Mouse (Mus musculus): ENCODE data around the gene Tmem63c. TPM values are rescaled to one million over a fixed set of nuclear protein-coding genes. Genes with fewer than 3 reads are reported as not detected.

Gene Tmem63c
- polyA plus RNA-seq, 1 experiment from 2014 or later = 0.25 TPM

DNA sequence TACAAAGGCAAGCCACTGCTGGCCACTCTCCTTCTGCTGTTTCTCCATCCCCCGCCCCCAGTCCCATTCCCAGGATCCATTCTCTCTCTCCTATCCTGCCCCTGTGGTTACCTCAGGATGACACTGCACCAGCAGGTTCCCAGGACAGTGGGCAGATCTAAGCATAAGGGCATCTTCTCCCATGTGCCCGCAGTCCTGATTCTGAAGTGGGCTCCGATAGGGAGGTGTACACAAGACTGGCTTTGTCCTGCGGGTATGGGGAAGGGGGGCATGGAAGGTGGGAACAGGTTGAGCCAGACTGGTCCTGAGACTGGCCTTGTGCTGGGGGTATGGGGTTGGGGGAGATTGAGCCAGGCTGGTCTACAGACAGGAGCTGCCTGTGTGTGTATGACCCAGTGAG is 16.5 kb upstream of the Tmem63c start:
- no peaks in the 10 kb centered on the region for H3K27me3 ChIP-seq (replicated peaks; ENCODE audit: low read depth, poor library complexity, severe bottlenecking)
- no peaks in the 10 kb centered on the region for H3K36me3 ChIP-seq (replicated peaks)
- DNase-seq (ENCODE audit: low spot score) = no peak
- H3K9me3 ChIP-seq = no peaks in the 10 kb centered on the region
- no peak overlapping the region for H3K27ac ChIP-seq (replicated peaks)
- WGBS = 78% methylated on average over 4 of the region's 4 CpGs
- peaks cover 21% of the 10 kb centered on the region for H3K4me1 ChIP-seq
- H3K4me3 ChIP-seq = no peak overlapping the region

DNA sequence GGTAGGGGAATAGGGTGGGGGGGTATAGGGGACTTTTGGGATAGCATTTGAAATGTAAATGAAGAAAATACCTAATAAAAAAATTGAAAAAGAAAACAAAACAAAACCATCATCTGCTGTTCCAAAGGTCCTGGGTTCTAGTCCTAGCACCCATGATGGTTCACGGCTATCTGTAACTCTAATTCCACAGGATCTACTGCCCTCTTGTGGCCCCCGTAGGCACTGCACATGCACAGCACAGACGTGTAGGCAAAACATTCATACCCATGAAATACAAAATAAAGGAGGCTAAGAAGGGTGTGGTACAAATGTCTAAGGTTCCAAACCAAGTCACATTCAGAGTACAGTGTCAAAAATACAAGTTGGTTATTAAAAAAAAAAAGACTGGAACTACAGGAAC is 4.1 kb upstream of the Tmem63c start:
- DNase-seq (ENCODE audit: low spot score) = peak; percentile 29
- WGBS = 42% methylated on average over 3 of the region's 3 CpGs

GRCm38 (mm10) chr12:87018756-87019155 is 2.4 kb upstream of the Tmem63c start:
- DNase-seq (ENCODE audit: low spot score) = no peak
- Histone ChIP-seq H3K27me3 (replicated peaks; ENCODE audit: low read depth, poor library complexity, severe bottlenecking) (no peaks in the 10 kb centered on the region), H3K27ac (replicated peaks) (no peak overlapping the region), H3K36me3 (replicated peaks) (no peaks in the 10 kb centered on the region), H3K9me3 (no peaks in the 10 kb centered on the region), H3K4me3 (no peak overlapping the region), H3K4me1 (no peaks in the 10 kb centered on the region)
- WGBS = 86% methylated on average over 2 of the region's 2 CpGs

More for the DNA sequence above, 4.1 kb upstream of the Tmem63c start:
- Histone ChIP-seq H3K9me3 (no peaks in the 10 kb centered on the region), H3K4me1 (no peaks in the 10 kb centered on the region), H3K27me3 (replicated peaks; ENCODE audit: low read depth, poor library complexity, severe bottlenecking) (no peaks in the 10 kb centered on the region), H3K36me3 (replicated peaks) (no peaks in the 10 kb centered on the region), H3K4me3 (no peak overlapping the region), H3K27ac (replicated peaks) (no peak overlapping the region)

- WGBS = 66% methylated on average over 2 of the region's 2 CpGs
- Histone ChIP-seq H3K27me3 (replicated peaks; ENCODE audit: low read depth, poor library complexity, severe bottlenecking) (peaks cover 23% of the 10 kb centered on the region), H3K27ac (replicated peaks) (no peak overlapping the region), H3K9me3 (no peaks in the 10 kb centered on the region), H3K4me1 (peaks cover 10% of the 10 kb centered on the region), H3K36me3 (replicated peaks) (no peaks in the 10 kb centered on the region), H3K4me3 (no peak overlapping the region)
- DNase-seq (ENCODE audit: low spot score) = no peak
These were observed 866 bp downstream of the Tmem63c start for GRCm38 (mm10) chr12:87022006-87022405.

DNA sequence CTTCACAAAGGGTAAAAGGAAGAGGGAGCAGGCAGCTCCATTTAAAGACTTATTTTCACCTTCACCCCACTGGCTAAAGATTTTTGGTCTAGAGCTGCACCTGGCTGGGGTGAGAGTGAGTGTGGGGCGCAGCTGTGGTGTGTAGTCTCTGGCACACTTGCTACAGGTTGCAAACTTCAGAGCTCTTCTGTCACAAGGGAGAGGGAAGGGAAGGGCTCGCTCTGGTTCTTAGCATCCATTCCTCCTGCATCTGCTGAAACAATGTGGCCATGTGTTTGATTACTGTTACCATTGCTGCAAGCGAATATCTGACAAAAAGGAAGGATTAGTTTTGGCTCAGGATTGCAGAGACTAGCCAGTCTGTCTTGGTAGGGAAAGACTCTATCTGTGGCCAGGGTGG is 2.3 kb downstream of the Tmem63c start:
- H3K27me3 ChIP-seq (replicated peaks; ENCODE audit: low read depth, poor library complexity, severe bottlenecking) = peaks cover 38% of the 10 kb centered on the region
- no peak for DNase-seq (ENCODE audit: low spot score)
- 86% methylated on average over 3 of the region's 3 CpGs for WGBS

DNA sequence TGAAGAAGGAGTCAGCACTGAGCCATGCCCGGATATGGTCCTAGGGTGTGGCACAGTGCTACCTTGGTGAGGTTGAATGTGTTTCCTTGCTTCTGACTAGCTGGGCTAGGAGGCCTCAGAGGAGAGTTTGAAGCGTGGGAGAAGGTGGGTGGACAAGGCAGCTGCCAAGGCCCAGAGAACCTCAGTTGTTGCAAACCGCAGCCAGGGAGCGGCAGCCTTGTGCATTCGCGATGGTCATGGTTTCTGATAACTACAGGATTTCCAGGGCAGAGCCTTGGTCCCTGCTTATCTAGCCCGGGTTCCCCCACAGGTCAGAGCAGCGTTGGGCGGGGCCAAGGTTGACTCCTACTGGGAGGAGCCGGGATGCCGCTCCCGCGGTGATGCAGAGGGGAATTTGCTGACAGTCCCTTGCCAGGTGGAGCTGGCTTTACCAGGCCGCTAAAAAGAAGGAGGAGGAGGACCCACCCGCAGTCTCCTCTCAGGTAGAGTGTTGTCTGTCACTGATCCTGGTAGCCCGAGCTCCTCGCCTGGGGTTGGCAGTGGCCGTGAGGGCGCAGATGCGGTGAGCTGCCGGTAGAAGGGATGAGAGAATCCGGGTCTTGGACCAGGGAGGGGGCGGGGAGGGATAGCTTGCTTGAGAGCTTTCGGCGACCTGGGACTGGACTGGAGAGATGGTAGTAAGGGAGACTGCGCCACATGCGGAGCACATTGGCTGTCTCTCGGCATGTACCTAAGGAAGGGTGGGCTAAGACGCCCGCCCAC is 5.2 kb downstream of the Tmem63c start:
- 4% methylated on average over 30 of the region's 30 CpGs for WGBS
- H3K27ac ChIP-seq (replicated peaks) = no peak overlapping the region
- peaks cover 10% of the 10 kb centered on the region for H3K4me1 ChIP-seq
- peak; percentile 50 for DNase-seq (ENCODE audit: low spot score)
- H3K9me3 ChIP-seq = no peaks in the 10 kb centered on the region
- H3K4me3 ChIP-seq = peak overlapping the region; percentile 54
- peaks cover 46% of the 10 kb centered on the region for H3K27me3 ChIP-seq (replicated peaks; ENCODE audit: low read depth, poor library complexity, severe bottlenecking)
- H3K36me3 ChIP-seq (replicated peaks) = no peaks in the 10 kb centered on the region

More for the DNA sequence above, 2.3 kb downstream of the Tmem63c start:
- H3K4me3 ChIP-seq = no peak overlapping the region
- H3K27ac ChIP-seq (replicated peaks) = no peak overlapping the region
- H3K9me3 ChIP-seq = no peaks in the 10 kb centered on the region
- H3K4me1 ChIP-seq = peaks cover 10% of the 10 kb centered on the region
- H3K36me3 ChIP-seq (replicated peaks) = no peaks in the 10 kb centered on the region

GRCm38 (mm10) chr12:87026871-87027240 is 5.7 kb downstream of the Tmem63c start:
- H3K27ac ChIP-seq (replicated peaks) = no peak overlapping the region
- WGBS = 12% methylated on average over 8 of the region's 8 CpGs

GRCm38 (mm10) chr12:87027391-87027790 is 6.3 kb downstream of the Tmem63c start:
- H3K36me3 ChIP-seq (replicated peaks) = no peaks in the 10 kb centered on the region
- no peak for DNase-seq (ENCODE audit: low spot score)
- peaks cover 46% of the 10 kb centered on the region for H3K27me3 ChIP-seq (replicated peaks; ENCODE audit: low read depth, poor library complexity, severe bottlenecking)
- no peak overlapping the region for H3K27ac ChIP-seq (replicated peaks)
- WGBS = 58% methylated on average over 5 of the region's 5 CpGs
- H3K4me3 ChIP-seq = no peak overlapping the region
- peaks cover 10% of the 10 kb centered on the region for H3K4me1 ChIP-seq
- H3K9me3 ChIP-seq = no peaks in the 10 kb centered on the region

More at GRCm38 (mm10) chr12:87026871-87027240, 5.7 kb downstream of the Tmem63c start:
- Histone ChIP-seq H3K9me3 (no peaks in the 10 kb centered on the region), H3K4me1 (peaks cover 10% of the 10 kb centered on the region), H3K36me3 (replicated peaks) (no peaks in the 10 kb centered on the region), H3K27me3 (replicated peaks; ENCODE audit: low read depth, poor library complexity, severe bottlenecking) (peaks cover 46% of the 10 kb centered on the region), H3K4me3 (peak overlapping the region; percentile 54)
- DNase-seq (ENCODE audit: low spot score) = no peak

- H3K27me3 ChIP-seq (replicated peaks; ENCODE audit: low read depth, poor library complexity, severe bottlenecking) = peaks cover 46% of the 10 kb centered on the region
- H3K36me3 ChIP-seq (replicated peaks) = no peaks in the 10 kb centered on the region
- H3K9me3 ChIP-seq = no peaks in the 10 kb centered on the region
- H3K27ac ChIP-seq (replicated peaks) = no peak overlapping the region
- no peak overlapping the region for H3K4me3 ChIP-seq
- WGBS = 66% methylated on average over 2 of the region's 2 CpGs
- no peak for DNase-seq (ENCODE audit: low spot score)
- peaks cover 10% of the 10 kb centered on the region for H3K4me1 ChIP-seq
These were observed 6.9 kb downstream of the Tmem63c start for GRCm38 (mm10) chr12:87028068-87028467.

- H3K27ac ChIP-seq (replicated peaks) = no peak overlapping the region
- WGBS = 74% methylated on average over 5 of the region's 5 CpGs
- no peaks in the 10 kb centered on the region for H3K9me3 ChIP-seq
- H3K4me3 ChIP-seq = no peak overlapping the region
- peaks cover 46% of the 10 kb centered on the region for H3K27me3 ChIP-seq (replicated peaks; ENCODE audit: low read depth, poor library complexity, severe bottlenecking)
- no peaks in the 10 kb centered on the region for H3K36me3 ChIP-seq (replicated peaks)
- no peak for DNase-seq (ENCODE audit: low spot score)
- peaks cover 10% of the 10 kb centered on the region for H3K4me1 ChIP-seq
These were observed 8.3 kb downstream of the Tmem63c start for GRCm38 (mm10) chr12:87029251-87029976.

DNA sequence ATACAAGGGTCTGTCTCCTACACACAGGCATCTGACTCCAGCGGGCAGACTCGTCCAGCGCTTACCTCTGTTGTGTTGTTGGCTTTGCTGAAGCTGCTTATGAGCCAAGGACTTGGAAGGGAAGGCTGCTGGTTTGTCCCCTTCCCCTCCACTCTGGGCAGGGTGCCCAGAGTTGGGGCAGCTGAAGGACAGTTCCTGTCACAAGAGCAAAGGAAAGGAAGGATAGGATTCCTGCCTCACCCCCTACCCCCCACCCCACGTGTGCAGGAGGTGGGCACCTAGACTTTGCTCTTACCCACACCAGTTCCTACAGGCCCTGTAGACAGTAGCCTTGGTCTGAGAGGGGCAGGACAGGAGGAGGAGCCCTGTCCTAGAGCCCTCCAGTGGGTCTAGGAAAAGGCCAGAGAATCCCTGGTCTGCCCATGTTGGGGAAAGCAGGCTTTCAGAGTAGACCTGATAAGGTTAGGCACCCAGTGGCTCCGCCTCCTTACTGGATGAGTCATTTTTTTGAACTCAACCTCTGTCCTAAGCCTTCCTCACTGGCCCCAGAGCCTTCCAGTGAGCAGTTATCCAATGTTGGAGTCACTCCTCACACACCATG is 10.1 kb downstream of the Tmem63c start:
- no peaks in the 10 kb centered on the region for H3K36me3 ChIP-seq (replicated peaks)
- H3K27me3 ChIP-seq (replicated peaks; ENCODE audit: low read depth, poor library complexity, severe bottlenecking) = peaks cover 30% of the 10 kb centered on the region
- H3K4me3 ChIP-seq = no peak overlapping the region
- WGBS = 80% methylated on average over 5 of the region's 5 CpGs
- H3K27ac ChIP-seq (replicated peaks) = no peak overlapping the region
- H3K9me3 ChIP-seq = no peaks in the 10 kb centered on the region
- peaks cover 7% of the 10 kb centered on the region for H3K4me1 ChIP-seq
- DNase-seq (ENCODE audit: low spot score) = no peak

DNA sequence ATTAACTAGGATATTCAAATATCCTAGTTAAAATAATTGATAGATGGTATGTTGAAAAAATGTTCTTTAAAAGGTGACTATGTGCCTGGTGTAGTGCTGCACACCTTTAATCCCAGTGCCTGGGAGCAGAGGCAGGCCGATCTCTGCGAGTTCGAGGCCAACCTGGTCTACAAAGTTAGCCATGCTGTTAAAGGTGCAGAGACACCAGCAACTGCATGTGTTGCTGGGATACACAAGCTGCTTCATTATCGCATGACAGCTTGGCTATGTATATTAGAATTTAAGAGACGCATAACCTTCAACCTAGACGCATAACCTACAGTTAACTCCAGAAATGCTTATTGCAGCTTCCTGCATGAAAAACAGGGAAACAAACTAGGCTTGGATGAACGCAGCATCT is 15.5 kb downstream of the Tmem63c start:
- WGBS = 93% methylated on average over 7 of the region's 7 CpGs
- H3K4me3 ChIP-seq = no peak overlapping the region
- no peak overlapping the region for H3K27ac ChIP-seq (replicated peaks)
- no peaks in the 10 kb centered on the region for H3K36me3 ChIP-seq (replicated peaks)
- no peaks in the 10 kb centered on the region for H3K4me1 ChIP-seq
- no peaks in the 10 kb centered on the region for H3K27me3 ChIP-seq (replicated peaks; ENCODE audit: low read depth, poor library complexity, severe bottlenecking)
- H3K9me3 ChIP-seq = no peaks in the 10 kb centered on the region
- no peak for DNase-seq (ENCODE audit: low spot score)

Data from embryonic facial prominence, embryonic 10.5 days (tissue).